In genomic region chr15:49896045-49896444, GRCm38 (mm10) we compare ENCODE assay signal across 16 mouse cellular contexts.
DNase-seq lines count a peak whose midpoint lies in the region; ATAC-seq and TF ChIP-seq lines count a peak whose summit lies in the region.
"Had no signal": no experiment of that assay in that cellular context is flagged by ENCODE, and none has a peak within 500 bp of the region (broad histone marks: within the 10 kb centered on the region; RNA-seq: fewer than 3 reads in every experiment).

No protein-coding gene starts in this region.

- DNase-seq in layer of hippocampus, adult 2 months (ENCODE audit: low spot score in 2 of 2), result no peak
- no peak for DNase-seq in layer of hippocampus, postnatal 14 days (ENCODE audit: low spot score in 2 of 2)
- DNase-seq in brain, adult 2 months (ENCODE audit: low read depth, low spot score), result peak; percentile 7
- peak; percentile 6 for DNase-seq in telencephalon, adult 2 months (ENCODE audit: low read depth, low spot score)
- no peak for DNase-seq in lung, postnatal 14 days
- DNase-seq: adrenal gland, postnatal 10 days; cerebellum, adult 2 months; cerebellum, postnatal 10 days; gastrocnemius, postnatal 14 days had no signal

- 62% methylated on average over 4 of the region's 4 CpGs for WGBS in forebrain, embryonic 16.5 days
- WGBS in forebrain, embryonic 15.5 days, result 64% methylated on average over 4 of the region's 4 CpGs

- H3K4me3 ChIP-seq in forebrain, embryonic 16.5 days (replicated peaks; ENCODE audit: low read length), result no peak overlapping the region
- H3K4me3 ChIP-seq in forebrain, embryonic 15.5 days, result no peak overlapping the region
- no peak overlapping the region for H3K4me3 ChIP-seq in layer of hippocampus, adult 2 months
- H3K4me3 ChIP-seq: embryonic facial prominence, embryonic 10.5 days; heart, embryonic 12.5 days; hindbrain, embryonic 10.5 days; hindbrain, embryonic 15.5 days had no signal

- H3K9ac ChIP-seq in forebrain, embryonic 16.5 days (replicated peaks; ENCODE audit: low read depth, low read length), result no peak overlapping the region
- no peak overlapping the region for H3K9ac ChIP-seq in forebrain, embryonic 15.5 days (replicated peaks)
- H3K9ac ChIP-seq: heart, embryonic 12.5 days; hindbrain, embryonic 15.5 days had no signal

- H3K4me2 ChIP-seq in forebrain, embryonic 16.5 days (ENCODE audit: low read length), result no peak overlapping the region
- H3K4me2 ChIP-seq in forebrain, embryonic 15.5 days (replicated peaks), result no peak overlapping the region
- H3K4me2 ChIP-seq: heart, embryonic 12.5 days; hindbrain, embryonic 15.5 days had no signal

- H3K27me3 ChIP-seq in forebrain, embryonic 16.5 days (replicated peaks; ENCODE audit: control insufficient read depth, insufficient read depth, low read length), result no peaks in the 10 kb centered on the region
- H3K27me3 ChIP-seq in forebrain, embryonic 15.5 days, result no peaks in the 10 kb centered on the region
- H3K27me3 ChIP-seq: heart, embryonic 12.5 days; hindbrain, embryonic 15.5 days had no signal

- H3K27ac ChIP-seq in forebrain, embryonic 16.5 days (ENCODE audit: low read length), result no peak overlapping the region
- H3K27ac ChIP-seq in forebrain, embryonic 15.5 days (replicated peaks), result no peak overlapping the region
- no peak overlapping the region for H3K27ac ChIP-seq in layer of hippocampus, adult 2 months
- H3K27ac ChIP-seq: embryonic facial prominence, embryonic 10.5 days; hindbrain, embryonic 10.5 days; hindbrain, embryonic 15.5 days had no signal

- ATAC-seq in forebrain, embryonic 16.5 days, result peak; percentile 52; the same call in 1 of the 2 replicates
- ATAC-seq in forebrain, embryonic 15.5 days (replicated peaks), result no peak
- ATAC-seq: inflammation-experienced regulatory T-cells, adult 6 months had no signal

- no peaks in the 10 kb centered on the region for H3K36me3 ChIP-seq in forebrain, embryonic 16.5 days (ENCODE audit: control insufficient read depth, insufficient read depth)
- no peaks in the 10 kb centered on the region for H3K36me3 ChIP-seq in forebrain, embryonic 15.5 days
- H3K36me3 ChIP-seq: embryonic facial prominence, embryonic 10.5 days; heart, embryonic 12.5 days; hindbrain, embryonic 10.5 days; hindbrain, embryonic 15.5 days had no signal

- H3K4me1 ChIP-seq in forebrain, embryonic 16.5 days (replicated peaks; ENCODE audit: control insufficient read depth, insufficient read depth, low read length), result no peaks in the 10 kb centered on the region
- no peaks in the 10 kb centered on the region for H3K4me1 ChIP-seq in forebrain, embryonic 15.5 days
- H3K4me1 ChIP-seq: embryonic facial prominence, embryonic 10.5 days; heart, embryonic 12.5 days; hindbrain, embryonic 10.5 days; hindbrain, embryonic 15.5 days had no signal

- TF ChIP-seq CTCF in layer of hippocampus, adult 2 months (conservative IDR thresholded peaks at IDR 0.05), result peak; percentile 56

- no peaks in the 10 kb centered on the region for H3K9me3 ChIP-seq in forebrain, embryonic 16.5 days (ENCODE audit: control insufficient read depth, low read length)
- H3K9me3 ChIP-seq in forebrain, embryonic 15.5 days, result no peaks in the 10 kb centered on the region
- H3K9me3 ChIP-seq: embryonic facial prominence, embryonic 10.5 days; heart, embryonic 12.5 days; hindbrain, embryonic 10.5 days; hindbrain, embryonic 15.5 days had no signal

Comparison
In these comparisons a context has a peak if more than half of its experiments do, and no peak if none do; other contexts are left out.
1. DNase-seq: peak in brain, adult 2 months (single experiment) and telencephalon, adult 2 months (single experiment); none in layer of hippocampus, adult 2 months (0 of 2), layer of hippocampus, postnatal 14 days (0 of 2) and lung, postnatal 14 days (single experiment).